Mouse (Mus musculus) heart, adult 2 months (tissue): ENCODE data around the gene Bbip1.

ENCODE experiments used
- CTCF ChIP-seq: fragments of 200-600 bp; IDR thresholded peaks from 2 replicates; pipeline ENCODE4 v1.8.1; 2022; ENCODE audit warnings: antibody characterized with exemption, mild to moderate bottlenecking, moderate library complexity
- EP300 ChIP-seq: fragments of 200-500 bp; IDR thresholded peaks from 2 replicates; pipeline ENCODE4 v1.6.1; 2011; ENCODE audit warnings: low read depth, low read length, control low read depth; ENCODE audit not compliant: insufficient read depth
- POLR2A ChIP-seq: fragments of 200-500 bp; IDR thresholded peaks from 2 replicates; pipeline ENCODE4 v1.6.1; 2011; ENCODE audit warnings: mild to moderate bottlenecking, low read depth, low read length, control low read depth; ENCODE audit not compliant: insufficient read depth

- no peak for TF ChIP-seq CTCF
- TF ChIP-seq POLR2A: no peak
- no peak for TF ChIP-seq EP300
Observed at GRCm38 (mm10) chr19:53926705-53927104, 17.7 kb downstream of the Bbip1 start.
